ENCODE assay signal across 18 mouse cellular contexts in the genomic region with DNA sequence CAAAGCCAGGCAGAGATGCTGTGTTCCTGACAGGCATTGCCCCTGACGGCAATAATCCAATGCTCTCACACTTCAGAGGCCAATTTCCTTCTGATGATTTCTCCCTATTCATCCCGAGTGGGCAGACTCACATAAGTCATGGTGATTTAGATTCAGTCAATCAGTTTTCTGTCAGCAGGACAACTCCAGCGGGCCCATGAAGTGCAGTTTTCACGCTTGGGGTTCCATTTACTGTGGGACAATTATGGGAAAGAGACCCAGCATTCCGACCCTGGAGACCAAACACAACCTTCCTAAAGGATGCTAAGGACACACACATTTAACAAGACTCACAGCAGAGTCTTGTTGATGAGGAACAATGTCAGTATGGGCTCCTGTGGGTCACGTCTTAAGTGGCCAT.
"Had no signal": no experiment of that assay in that cellular context is flagged by ENCODE, and none has a peak within 500 bp of the region (broad histone marks: within the 10 kb centered on the region; RNA-seq: fewer than 3 reads in every experiment).

No protein-coding gene starts in this region.

- H3K4me3 ChIP-seq: midbrain, embryonic 10.5 days; midbrain, embryonic 12.5 days; midbrain, embryonic 15.5 days; myocyte; neural tube, embryonic 13.5 days; neural tube, embryonic 15.5 days had no signal

- H3K9ac ChIP-seq: liver, embryonic 14.5 days; lung, embryonic 14.5 days; midbrain, embryonic 12.5 days; midbrain, embryonic 15.5 days; neural tube, embryonic 13.5 days; neural tube, embryonic 15.5 days had no signal

- H3K36me3 ChIP-seq: midbrain, embryonic 10.5 days; midbrain, embryonic 12.5 days; midbrain, embryonic 15.5 days; neural tube, embryonic 13.5 days; neural tube, embryonic 15.5 days had no signal

- H3K27ac ChIP-seq: liver, embryonic 14.5 days; midbrain, embryonic 10.5 days; midbrain, embryonic 12.5 days; midbrain, embryonic 15.5 days; neural tube, embryonic 13.5 days; neural tube, embryonic 15.5 days had no signal

- DNase-seq: lung, adult 18-20 months; lung, embryonic 14.5 days; lung, postnatal 10 days; lung, postnatal 4 days; right cerebral cortex, adult 18-20 months; right cerebral cortex, postnatal 25 days; right cerebral cortex, postnatal 4 days; spleen, adult 18-20 months; thymus, adult 18-20 months; thymus, postnatal 14 days; thymus, postnatal 36 days had no signal

- ATAC-seq: midbrain, embryonic 15.5 days had no signal

- H3K4me2 ChIP-seq: lung, embryonic 14.5 days; midbrain, embryonic 12.5 days; midbrain, embryonic 15.5 days; neural tube, embryonic 13.5 days; neural tube, embryonic 15.5 days had no signal

- H3K4me1 ChIP-seq: midbrain, embryonic 15.5 days had no signal

- H3K9me3 ChIP-seq: midbrain, embryonic 10.5 days; midbrain, embryonic 12.5 days; midbrain, embryonic 15.5 days; neural tube, embryonic 13.5 days; neural tube, embryonic 15.5 days had no signal
